Mouse (Mus musculus) CH12.LX (cell line): ENCODE measurements around the gene Acsbg2. TPM values are rescaled to one million over a fixed set of nuclear protein-coding genes. Genes with fewer than 3 reads are reported as not detected.
"Not testable (repeated sequence)": the region's sequence is repeated elsewhere in the genome, so short reads cannot be mapped to it uniquely, and the experiment has no call there.

Experiments
- DNase-seq: peaks from one replicate; pipeline ENCODE4 v3.0.0-alpha.2; 2013; ENCODE audit errors: extremely low read depth
- H3K27ac ChIP-seq: 2 replicates; pipeline ENCODE4 v1.5.1; 2012; ENCODE audit warnings: low read depth, mild to moderate bottlenecking, control low read depth, moderate library complexity; ENCODE audit not compliant: insufficient read depth
- H3K27me3 ChIP-seq: replicated peaks from 2 replicates; pipeline ENCODE3; 2012; ENCODE audit warnings: inconsistent platforms
- H3K36me3 ChIP-seq, 2 experiments: replicated peaks in 1 of 2; 2 replicates each; pipeline versions ENCODE3 to v1.6.1; 2012; ENCODE audit warnings: inconsistent platforms in 1 of 2, low read length in 1 of 2, mild to moderate bottlenecking in 1 of 2, mixed read lengths in 1 of 2, moderate library complexity in 1 of 2; ENCODE audit not compliant: control insufficient read depth in 1 of 2, insufficient read depth in 1 of 2
- H3K4me1 ChIP-seq, 2 experiments: 2 replicates each; pipeline ENCODE4 v1.6.1; 2012; ENCODE audit warnings: inconsistent platforms in 1 of 2, moderate library complexity in 1 of 2; ENCODE audit not compliant: insufficient read depth in 2 of 2, control insufficient read depth in 1 of 2
- H3K4me2 ChIP-seq: 2 replicates; pipeline ENCODE4 v1.6.1; 2012; ENCODE audit warnings: low read depth, mild to moderate bottlenecking, control low read depth; ENCODE audit not compliant: poor library complexity, insufficient read depth, severe bottlenecking
- H3K4me3 ChIP-seq, 3 experiments: fragments of 150-350 bp in 1 of 3; sonication (generic) in 1 of 3; replicated peaks in 1 of 3; 2 replicates each; pipeline versions ENCODE3 to v1.5.1; 2011 to 2012; ENCODE audit warnings: low read depth in 2 of 3, low read length in 2 of 3, mild to moderate bottlenecking in 2 of 3, moderate library complexity in 2 of 3, control low read depth in 1 of 3, improper control_type of control experiment in 1 of 3, inconsistent platforms in 1 of 3, mixed read lengths in 1 of 3; ENCODE audit not compliant: poor library complexity in 1 of 3
- H3K79me2 ChIP-seq: replicated peaks from 2 replicates; pipeline ENCODE4 v1.6.1; 2012; ENCODE audit warnings: mild to moderate bottlenecking, moderate library complexity; ENCODE audit not compliant: control insufficient read depth, poor library complexity, insufficient read depth, severe bottlenecking; ENCODE audit errors: extremely low read depth
- H3K9ac ChIP-seq: 2 replicates; pipeline ENCODE4 v1.6.1; 2012; ENCODE audit warnings: low read depth, mild to moderate bottlenecking, control low read depth, moderate library complexity; ENCODE audit not compliant: insufficient read depth
- H3K9me3 ChIP-seq: replicated peaks from 2 replicates; pipeline ENCODE3; 2012; ENCODE audit warnings: low read length, inconsistent platforms, mixed read lengths
- CHD1 ChIP-seq: IDR thresholded peaks from 2 replicates; pipeline ENCODE4 v1.6.1; 2012; ENCODE audit warnings: low read depth, low read length, improper control_type of control experiment, inconsistent platforms
- E2F4 ChIP-seq: IDR thresholded peaks from 2 replicates; pipeline ENCODE4 v1.6.1; 2011; ENCODE audit warnings: low read depth, low read length, improper control_type of control experiment; ENCODE audit not compliant: insufficient replicate concordance
- ELF1 ChIP-seq: IDR thresholded peaks from 2 replicates; pipeline ENCODE4 v1.6.1; 2014; ENCODE audit warnings: low read depth, mild to moderate bottlenecking, inconsistent platforms, low read length, improper control_type of control experiment
- EP300 ChIP-seq: IDR thresholded peaks from 2 replicates; pipeline ENCODE4 v1.6.1; 2011; ENCODE audit warnings: low read length, improper control_type of control experiment
- GABPA ChIP-seq: IDR thresholded peaks from 2 replicates; pipeline ENCODE4 v1.6.1; 2012; ENCODE audit warnings: low read depth, low read length, improper control_type of control experiment, inconsistent platforms; ENCODE audit not compliant: insufficient replicate concordance
- JUND ChIP-seq: conservative IDR thresholded peaks from 2 replicates; pipeline ENCODE4 v1.6.1; 2011; ENCODE audit warnings: low read depth, low read length, improper control_type of control experiment
- KAT2A ChIP-seq: IDR thresholded peaks from 2 replicates; pipeline ENCODE4 v1.6.1; 2012; ENCODE audit warnings: low read length, improper control_type of control experiment, inconsistent platforms; ENCODE audit not compliant: insufficient replicate concordance
- MAX ChIP-seq: IDR thresholded peaks from 2 replicates; pipeline ENCODE4 v1.6.1; 2011; ENCODE audit warnings: low read length, improper control_type of control experiment
- MXI1 ChIP-seq: IDR thresholded peaks from 2 replicates; pipeline ENCODE4 v1.6.1; 2011; ENCODE audit warnings: mild to moderate bottlenecking, low read depth, low read length, improper control_type of control experiment
- NELFE ChIP-seq: IDR thresholded peaks from 2 replicates; pipeline ENCODE4 v1.6.1; 2011; ENCODE audit warnings: low read depth, low read length, improper control_type of control experiment
- NRF1 ChIP-seq: IDR thresholded peaks from 2 replicates; pipeline ENCODE4 v1.6.1; 2014; ENCODE audit warnings: low read depth, mild to moderate bottlenecking, inconsistent platforms, low read length, improper control_type of control experiment, moderate library complexity
- POLR2A ChIP-seq: IDR thresholded peaks from 2 replicates; pipeline ENCODE4 v1.6.1; 2011; ENCODE audit warnings: low read depth, mild to moderate bottlenecking, improper control_type of control experiment, low read length
- RCOR1 ChIP-seq: conservative IDR thresholded peaks from 2 replicates; pipeline ENCODE4 v1.6.1; 2012; ENCODE audit warnings: low read depth, mild to moderate bottlenecking, inconsistent platforms, low read length, improper control_type of control experiment
- TBP ChIP-seq: conservative IDR thresholded peaks from 2 replicates; pipeline ENCODE4 v1.6.1; 2011; ENCODE audit warnings: low read depth, low read length, improper control_type of control experiment
- UBTF ChIP-seq: IDR thresholded peaks from 2 replicates; pipeline ENCODE4 v1.6.1; 2012; ENCODE audit warnings: low read depth, mild to moderate bottlenecking, inconsistent platforms, low read length, improper control_type of control experiment, moderate library complexity
- USF2 ChIP-seq: conservative IDR thresholded peaks from 2 replicates; pipeline ENCODE4 v1.6.1; 2011; ENCODE audit warnings: low read depth, low read length, improper control_type of control experiment
- ZC3H11A ChIP-seq: IDR thresholded peaks from 2 replicates; pipeline ENCODE4 v1.6.1; 2012; ENCODE audit warnings: low read depth, mild to moderate bottlenecking, inconsistent platforms, low read length, improper control_type of control experiment
- dilution Hi-C: fragments of 300-500 bp; cut with MboI; formaldehyde crosslinking; loops from 2 replicates; pipeline ENCODE4 v1.14.3; 2020; ENCODE audit warnings: low sequenced_read_pairs; ENCODE audit not compliant: extremely low pct_unique_long_range_greater_than_20kb, extremely low pct_ligation_motif_present
- in situ Hi-C: fragments of 300-500 bp; cut with MboI; formaldehyde crosslinking; loops from 3 replicates; pipeline ENCODE4 v1.14.3; 2019; ENCODE audit warnings: low sequenced_read_pairs, low pct_ligation_motif_present, low pct_unique_long_range_greater_than_20kb, mixed read lengths
- polyA plus RNA-seq: library from polyadenylated mRNA; unstranded; fragments of >175 nt; gene quantifications from 2 replicates; pipeline ENCODE4 v1.2.1, GENCODE M21; 2012; ENCODE audit warnings: low read depth; ENCODE audit not compliant: insufficient read length
- total RNA-seq, 2 experiments: library from RNA; depleted of rRNA; stranded (reverse); fragments of 300-350 nt in 1 of 2; fragments of >200 nt in 1 of 2; gene quantifications; 2 replicates each; pipeline ENCODE4 v1.2.3; 2012 to 2014

Acsbg2 gene
- total and polyA plus RNA-seq, 3 experiments, result not detected

- dilution Hi-C loops, result no loop called here
- H3K27ac ChIP-seq, result no peak overlapping the region
- no peak overlapping the region for H3K4me2 ChIP-seq
- H3K4me3 ChIP-seq, result no peak overlapping the region
- no peak overlapping the region for H3K9ac ChIP-seq
- no peaks in the 10 kb centered on the region for H3K27me3 ChIP-seq
- H3K79me2 ChIP-seq, result no peaks in the 10 kb centered on the region; the same call in 1 of the 2 replicates
- peaks cover 0 to 10% of the 10 kb centered on the region in 2 experiments; a peak in 3 of 4 replicates for H3K4me1 ChIP-seq
- in situ Hi-C loops, result no loop called here
- no peaks in the 10 kb centered on the region for H3K9me3 ChIP-seq
- TF ChIP-seq USF2 (no peak), NELFE (no peak)
- H3K36me3 ChIP-seq, result peaks cover 40 to 88% of the 10 kb centered on the region in 2 experiments
- no peak for DNase-seq
These were observed 38.8 kb upstream of the Acsbg2 start for GRCm38 (mm10) chr17:56913023-56913422.

GRCm38 (mm10) chr17:56909764-56910163, 35.5 kb upstream of the Acsbg2 start:
- in situ Hi-C loops, H3K4me3 ChIP-seq, H3K9me3 ChIP-seq, H3K4me2 ChIP-seq, H3K27ac ChIP-seq, H3K9ac ChIP-seq, DNase-seq, H3K79me2 ChIP-seq, dilution Hi-C loops, H3K27me3 ChIP-seq: not testable (repeated sequence)
- peaks cover 0 to 30% of the 10 kb centered on the region in 2 experiments; a peak in 3 of 4 replicates for H3K4me1 ChIP-seq
- peaks cover 34 to 94% of the 10 kb centered on the region in 2 experiments for H3K36me3 ChIP-seq

GRCm38 (mm10) chr17:56907887-56908286, 33.6 kb upstream of the Acsbg2 start:
- dilution Hi-C loops, result no loop called here
- in situ Hi-C loops, result no loop called here
- Histone ChIP-seq H3K4me2 (no peak overlapping the region), H3K4me1 (peaks cover 0 to 30% of the 10 kb centered on the region in 2 experiments; a peak in 3 of 4 replicates), H3K9ac (no peak overlapping the region), H3K9me3 (no peaks in the 10 kb centered on the region), H3K36me3 (peaks cover 47 to 93% of the 10 kb centered on the region in 2 experiments), H3K27me3 (no peaks in the 10 kb centered on the region), H3K79me2 (no peaks in the 10 kb centered on the region; the same call in 1 of the 2 replicates), H3K4me3 (no peak overlapping the region), H3K27ac (no peak overlapping the region)
- no peak for TF ChIP-seq MXI1
- no peak for TF ChIP-seq TBP
- no peak for TF ChIP-seq JUND
- TF ChIP-seq ZC3H11A, result no peak
- TF ChIP-seq KAT2A, result no peak
- no peak for TF ChIP-seq NRF1
- no peak for TF ChIP-seq ELF1
- TF ChIP-seq UBTF, result no peak
- no peak for TF ChIP-seq E2F4
- no peak for TF ChIP-seq GABPA
- TF ChIP-seq RCOR1, result no peak
- no peak for TF ChIP-seq CHD1
- no peak for TF ChIP-seq EP300
- no peak for TF ChIP-seq POLR2A
- TF ChIP-seq MAX, result no peak
- DNase-seq, result no peak
